Mouse (Mus musculus): Measurements from ENCODE around the gene Serinc2. TPM values are rescaled to one million over a fixed set of nuclear protein-coding genes. Genes with fewer than 3 reads are reported as not detected.

Gene Serinc2
- polyA plus RNA-seq (2012; rRNA removed): 30.9 and 69.1 TPM in 2 replicates

DNA sequence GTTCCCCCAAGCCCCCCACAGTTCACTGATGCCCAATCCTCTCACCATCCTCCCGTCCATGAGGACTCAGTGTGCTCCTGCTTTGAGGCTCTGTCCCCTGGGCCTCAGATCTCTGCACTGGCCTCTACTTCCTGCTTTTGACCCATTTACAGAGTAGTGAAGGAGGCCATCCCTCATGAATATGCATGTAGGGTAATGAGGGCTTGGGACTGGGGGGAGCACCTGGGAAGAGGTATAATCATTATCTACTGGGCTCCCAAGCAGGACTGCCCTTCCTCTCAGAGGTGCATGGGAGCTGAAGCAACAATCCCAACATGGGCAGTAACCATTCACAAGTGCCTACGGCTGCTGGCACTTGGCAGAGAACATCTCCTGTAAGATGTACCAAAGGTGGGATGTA lies at the start of gene Serinc2:
TSS of gene Serinc2 (minus strand) at position 101 of the 400 bp plus-strand sequence.

DNA sequence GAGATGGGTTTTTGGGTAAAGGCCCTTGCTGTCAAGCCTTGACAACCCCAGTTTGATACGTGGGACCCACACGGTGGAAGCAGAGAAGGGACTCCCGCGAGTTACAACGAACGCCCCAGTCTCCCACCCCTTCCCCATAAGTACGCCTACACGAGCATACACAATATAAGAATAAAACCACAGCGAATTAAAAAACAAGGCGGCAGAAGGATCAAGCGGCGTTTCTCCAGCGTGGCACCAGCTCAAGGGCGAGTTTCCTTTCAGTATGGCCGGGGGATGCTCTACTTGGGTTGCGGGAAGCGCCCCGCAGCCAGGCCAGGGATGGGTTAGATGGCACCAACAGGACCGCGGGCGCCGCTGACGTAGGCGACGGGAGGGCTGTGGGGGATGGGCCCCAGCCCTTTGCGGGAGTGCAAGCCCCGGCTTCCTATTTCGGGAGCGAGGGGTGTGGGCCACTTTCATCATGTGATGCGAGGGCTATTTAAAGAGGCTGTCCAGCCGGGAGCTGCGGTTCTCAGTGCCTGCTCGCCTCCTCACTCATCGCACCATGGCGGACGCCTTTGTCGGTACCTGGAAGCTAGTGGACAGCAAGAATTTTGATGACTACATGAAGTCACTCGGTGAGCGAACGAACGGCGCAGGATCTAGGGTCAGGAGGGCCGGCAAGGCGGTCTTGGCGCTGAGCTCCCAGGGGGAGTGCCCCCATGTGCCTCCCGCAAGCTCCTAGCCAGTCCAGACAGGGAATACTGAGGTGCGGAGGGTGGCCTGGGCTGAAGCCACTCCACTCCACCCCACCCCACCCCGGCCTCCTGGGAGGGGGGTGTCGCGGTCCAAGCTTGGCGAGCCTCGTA lies 29.5 kb upstream of the Serinc2 start, which contains the start of the genes Fabp3 and Gm10570:
TSS of gene Fabp3 (plus strand) at position 365 of the 851 bp plus-strand sequence.
TSS of gene Gm10570 (minus strand) at position 444 of the 851 bp plus-strand sequence.

DNA sequence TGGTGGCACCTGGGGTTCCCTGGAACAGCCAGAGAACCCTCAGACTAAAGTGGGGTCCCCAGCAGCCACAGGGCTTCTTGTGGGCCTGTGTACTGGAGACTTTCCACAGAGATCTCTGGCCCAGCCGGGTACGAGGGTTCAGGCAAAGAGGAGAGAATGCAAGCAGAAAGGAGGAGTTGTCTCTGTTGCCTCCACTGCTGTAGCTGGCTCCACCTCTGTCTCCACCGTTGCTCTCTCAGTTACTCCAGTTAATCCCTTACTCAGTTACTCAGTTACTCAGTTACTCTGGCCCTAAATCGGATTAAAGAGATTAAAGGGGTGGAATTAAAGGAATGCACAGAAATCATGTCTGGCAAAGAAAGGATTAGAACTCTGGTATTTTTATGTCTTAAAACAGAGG lies 56.8 kb downstream of the Serinc2 start, which contains the start of gene Gm853:
TSS of gene Gm853 (minus strand) at position 223 of the 400 bp plus-strand sequence.

Other genes starting within 250 kb of the Serinc2 start
- 22.9 and 26.3 TPM in 2 replicates for gene Col16a1, start 231.4 kb downstream of the Serinc2 start, polyA plus RNA-seq (2012; rRNA removed)
- gene Pef1, start 176.6 kb downstream of the Serinc2 start, polyA plus RNA-seq (2012; rRNA removed): 32.7 and 50.3 TPM in 2 replicates
- gene Hcrtr1, start 139.8 kb downstream of the Serinc2 start, polyA plus RNA-seq (2012; rRNA removed): 0.58 and 0.65 TPM in 2 replicates
- gene Tinagl1, start 104.1 kb downstream of the Serinc2 start, polyA plus RNA-seq (2012; rRNA removed): 7.9 and 9.3 TPM in 2 replicates
- gene Gm853, start 56.8 kb downstream of the Serinc2 start, polyA plus RNA-seq (2012; rRNA removed): 0.10 TPM in 1 of 2 replicates, not detected in the other
- gene Fabp3, start 29.4 kb upstream of the Serinc2 start, polyA plus RNA-seq (2012; rRNA removed): 13.1 and 28.9 TPM in 2 replicates
- 0.12 TPM in 1 of 2 replicates, not detected in the other for gene Gm10570, start 29.5 kb upstream of the Serinc2 start, polyA plus RNA-seq (2012; rRNA removed)
- 43.6 and 46.5 TPM in 2 replicates for gene Zcchc17, start 80.7 kb upstream of the Serinc2 start, polyA plus RNA-seq (2012; rRNA removed)
- gene Snrnp40, start 80.9 kb upstream of the Serinc2 start, polyA plus RNA-seq (2012; rRNA removed): 132 TPM in 2 replicates

Measured in central nervous system, embryonic 11.5 days (tissue).